Mouse (Mus musculus) kidney, embryonic 16.5 days (tissue): ENCODE data around the gene Tgfbr3l. TPM values are rescaled to one million over a fixed set of nuclear protein-coding genes. Genes with fewer than 3 reads are reported as not detected.

Experiments
- polyA plus RNA-seq: library from polyadenylated mRNA; unstranded; fragments of >200 nt; fragmentation: Nextera tagmentation; extraction: Ambion mirVana; gene quantifications from 2 replicates; pipeline ENCODE4 v1.2.1, GENCODE M21; 2015

Tgfbr3l gene
- polyA plus RNA-seq, 1 experiment from 2014 or later, result 4.8 TPM

Other genes with a start within 250 kb of the Tgfbr3l start
- 0.14 TPM in 1 of 2 replicates, not detected in the other for gene Cd209f, start 142.4 kb upstream of the Tgfbr3l start, polyA plus RNA-seq
- gene Cd209g, start 114.1 kb upstream of the Tgfbr3l start, polyA plus RNA-seq, result not detected in 2 replicates
- gene Evi5l, start 81.6 kb upstream of the Tgfbr3l start, polyA plus RNA-seq, result 27.6 and 30.3 TPM in 2 replicates
- 4.7 TPM in 2 replicates for gene Prr36, start 30.8 kb upstream of the Tgfbr3l start, polyA plus RNA-seq
- gene Lrrc8e, start 21.4 kb upstream of the Tgfbr3l start, polyA plus RNA-seq, result 1.4 and 1.6 TPM in 2 replicates
- 30.6 and 33.6 TPM in 2 replicates for gene Map2k7, start 9.5 kb upstream of the Tgfbr3l start, polyA plus RNA-seq
- 1.2 and 1.3 TPM in 2 replicates for gene Gm49320, start 9.3 kb upstream of the Tgfbr3l start, polyA plus RNA-seq
- gene Snapc2, start 4.9 kb downstream of the Tgfbr3l start, polyA plus RNA-seq, result 60.1 and 61.9 TPM in 2 replicates
- gene Ctxn1, start 11.1 kb downstream of the Tgfbr3l start, polyA plus RNA-seq, result 109 and 118 TPM in 2 replicates
- gene Timm44, start 27.7 kb downstream of the Tgfbr3l start, polyA plus RNA-seq, result 76.8 and 86.1 TPM in 2 replicates
- gene Ccl25, start 77.0 kb downstream of the Tgfbr3l start, polyA plus RNA-seq, result 15.5 and 20.6 TPM in 2 replicates
- 231 and 245 TPM in 2 replicates for gene Elavl1, start 77.2 kb downstream of the Tgfbr3l start, polyA plus RNA-seq
- gene Cers4, start 244.8 kb downstream of the Tgfbr3l start, polyA plus RNA-seq, result 17.8 and 21.6 TPM in 2 replicates